Mouse (Mus musculus) stomach, postnatal 0 days (tissue): ENCODE measurements at regions not wholly inside any gene's neighbourhood (a gene's known extent, or its start where the extent isn't known, plus 50 kb on each side); places are given as distances from the start of the nearest gene placed in this dataset.

Experiments used
- CTCF ChIP-seq: IDR thresholded peaks from 2 replicates; pipeline ENCODE4 v1.5.1; 2016; ENCODE audit warnings: antibody characterized with exemption, low read depth, mild to moderate bottlenecking, moderate library complexity
- EP300 ChIP-seq: optimal IDR thresholded peaks from 2 replicates; pipeline ENCODE3; 2016; ENCODE audit warnings: antibody characterized with exemption

DNA sequence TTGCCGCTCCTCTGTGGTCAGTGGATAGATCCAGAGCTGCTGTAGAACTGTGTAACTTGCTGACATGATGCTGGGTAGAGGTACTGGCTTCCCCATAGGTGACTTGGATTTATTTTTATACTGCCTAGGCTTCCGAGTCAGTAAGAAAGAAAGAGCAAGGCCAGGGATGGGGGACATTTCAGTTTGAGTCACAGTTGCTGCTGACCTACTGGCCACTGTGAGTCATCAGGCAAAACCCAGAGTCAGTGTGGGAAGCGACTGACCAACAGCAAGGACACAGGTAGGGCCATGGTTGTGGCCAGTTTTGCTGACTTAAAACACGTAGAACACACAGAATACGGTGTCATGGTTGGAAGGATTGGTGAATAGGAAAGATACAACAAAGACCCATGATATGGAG, 524.5 kb downstream of the Tbc1d22a start:
- TF ChIP-seq CTCF (no peak), EP300 (no peak)
